Mouse (Mus musculus) limb, embryonic 14.5 days (tissue): Measurements from ENCODE around the gene Ceacam5. TPM values are rescaled to one million over a fixed set of nuclear protein-coding genes. Genes with fewer than 3 reads are reported as not detected.

Experiments
- ATAC-seq: fragments of 200-750 bp; cut with Nextera tagmentation; 2 replicates; pipeline ENCODE4 v1.8.0; 2017; ENCODE audit warnings: low read depth, moderate number of reproducible peaks, moderate TSS enrichment; ENCODE audit not compliant: low FRiP score
- DNase-seq: peaks from one replicate; pipeline ENCODE4 v3.0.0-alpha.2; 2015; ENCODE audit warnings: low spot score
- H3K27ac ChIP-seq: fragments of 300-500 bp; sonication (generic); replicated peaks from 2 replicates; pipeline ENCODE4 v1.5.1; 2014; ENCODE audit warnings: low read depth, mild to moderate bottlenecking, low read length, moderate library complexity, mixed read lengths
- H3K27me3 ChIP-seq: fragments of 300-500 bp; sonication (generic); 2 replicates; pipeline ENCODE4 v1.6.1; 2014; ENCODE audit warnings: low read length, mixed read lengths; ENCODE audit not compliant: control insufficient read depth, insufficient read depth
- H3K36me3 ChIP-seq: fragments of 300-500 bp; sonication (generic); 2 replicates; pipeline ENCODE4 v1.6.1; 2014; ENCODE audit warnings: mild to moderate bottlenecking, low read length, moderate library complexity, mixed read lengths; ENCODE audit not compliant: control insufficient read depth, insufficient read depth
- H3K4me1 ChIP-seq: fragments of 300-500 bp; sonication (generic); 2 replicates; pipeline ENCODE4 v1.6.1; 2014; ENCODE audit warnings: antibody characterized with exemption, low read length, mixed read lengths; ENCODE audit not compliant: control insufficient read depth, insufficient read depth
- H3K4me2 ChIP-seq: fragments of 300-500 bp; sonication (generic); replicated peaks from 2 replicates; pipeline ENCODE4 v1.6.1; 2014; ENCODE audit warnings: low read depth, mild to moderate bottlenecking, low read length, moderate library complexity; ENCODE audit not compliant: severe bottlenecking
- H3K4me3 ChIP-seq: fragments of 300-500 bp; sonication (generic); replicated peaks from 2 replicates; pipeline ENCODE4 v1.5.1; 2014; ENCODE audit warnings: low read length
- H3K9ac ChIP-seq: fragments of 300-500 bp; sonication (generic); 2 replicates; pipeline ENCODE4 v1.6.1; 2014; ENCODE audit warnings: mild to moderate bottlenecking, low read depth, low read length, moderate library complexity; ENCODE audit not compliant: severe bottlenecking
- H3K9me3 ChIP-seq: fragments of 300-500 bp; sonication (generic); 2 replicates; pipeline ENCODE4 v1.6.1; 2016; ENCODE audit warnings: low read length; ENCODE audit not compliant: control insufficient read depth
- POLR2A ChIP-seq: fragments of 200-500 bp; IDR thresholded peaks from 2 replicates; pipeline ENCODE4 v1.8.0; 2012; ENCODE audit warnings: inconsistent platforms, mild to moderate bottlenecking, moderate library complexity, borderline replicate concordance; ENCODE audit not compliant: insufficient read depth, insufficient read length; ENCODE audit errors: extremely low read depth
- WGBS: fragments of 180-500 bp; shearing (Covaris S2); extraction: QIAGEN DNeasy Blood & Tissue Kit; methylation state at CpG from one replicate; pipeline ENCODE4 v1.1.7; 2014; 5-methylcytosine and 5-hydroxymethylcytosine counted together
- polyA plus RNA-seq, 2 experiments: library from polyadenylated mRNA; depleted of rRNA in 1 of 2; stranded (reverse) in 1 of 2; unstranded in 1 of 2; fragments of >200 nt; fragmentation: Nextera tagmentation in 1 of 2; extraction: Ambion mirVana in 1 of 2; gene quantifications; 2 replicates each; pipeline versions ENCODE4 v1.2.1 to v1.2.3; 2012 to 2014

Ceacam5 gene
- polyA plus RNA-seq (2012; rRNA removed) (0.21 and 0.22 TPM in 2 replicates), polyA plus RNA-seq (2014; fragmentation: Nextera tagmentation; extraction: Ambion mirVana) (not detected in 2 replicates)

DNA sequence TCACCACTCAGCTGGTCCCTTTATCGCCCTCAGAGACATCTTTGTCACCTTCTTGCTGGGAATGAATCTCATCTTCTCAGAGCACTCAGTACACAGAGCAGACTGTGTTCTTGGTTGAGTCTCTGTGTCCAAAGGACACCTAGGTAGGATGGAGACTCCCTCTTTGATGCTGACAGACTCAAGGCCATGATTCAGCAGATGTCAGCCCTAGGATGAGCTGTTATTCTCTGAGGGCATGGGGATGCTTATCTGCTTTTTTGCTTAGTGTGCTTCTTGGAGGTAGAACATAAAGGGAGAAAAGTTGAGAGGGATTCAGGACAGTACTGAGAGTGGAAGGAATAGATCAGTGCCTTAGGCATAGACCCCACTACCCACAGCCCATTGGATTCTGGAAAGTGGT lies at the start of gene Ceacam5:
Gene Ceacam5, plus strand, starts transcription at position 301 of the 400 bp plus-strand sequence.
- no peak for DNase-seq
- peaks cover 16% of the 10 kb centered on the region; the same call in 1 of the 2 replicates for H3K9me3 ChIP-seq
- TF ChIP-seq POLR2A: no peak
- no peak within 1 kb of the TSS for H3K9ac ChIP-seq
- no peaks in the 10 kb centered on the region for H3K4me1 ChIP-seq
- no peak for ATAC-seq
- WGBS: 61% methylated on average over 1 of the region's 1 CpGs
- no peak within 1 kb of the TSS for H3K27ac ChIP-seq
- H3K27me3 ChIP-seq: no peaks in the 10 kb centered on the region
- no peak within 1 kb of the TSS for H3K4me2 ChIP-seq
- H3K36me3 ChIP-seq: no peaks in the 10 kb centered on the region
- no peak within 1 kb of the TSS for H3K4me3 ChIP-seq

Other genes starting within 250 kb of the Ceacam5 start
- 0.35 and 0.44 TPM in 2 replicates for gene Ceacam14, start 99.4 kb downstream of the Ceacam5 start, polyA plus RNA-seq (2012; rRNA removed)
- not detected in 2 replicates for gene Ceacam14, start 99.4 kb downstream of the Ceacam5 start, polyA plus RNA-seq (2014; fragmentation: Nextera tagmentation; extraction: Ambion mirVana)
- gene Gm5155, start 158.5 kb downstream of the Ceacam5 start, polyA plus RNA-seq (2012; rRNA removed): 0.10 and 0.14 TPM in 2 replicates
- not detected in 2 replicates for gene Gm5155, start 158.5 kb downstream of the Ceacam5 start, polyA plus RNA-seq (2014; fragmentation: Nextera tagmentation; extraction: Ambion mirVana)